Mouse (Mus musculus) embryonic facial prominence, embryonic 11.5 days (tissue): Measurements from ENCODE around the gene Sptlc2. TPM values are rescaled to one million over a fixed set of nuclear protein-coding genes. Genes with fewer than 3 reads are reported as not detected.
A peak's percentile ranks its signal among the peaks of the same experiment; 100 is the strongest.

Experiments used
- ATAC-seq: fragments of 200-750 bp; cut with Nextera tagmentation; replicated peaks from 2 replicates; pipeline ENCODE4 v1.8.0; 2017; ENCODE audit warnings: low read depth; ENCODE audit not compliant: insufficient number of reproducible peaks, low FRiP score, low TSS enrichment
- DNase-seq: peaks from one replicate; pipeline ENCODE4 v3.0.0-alpha.2; 2015; ENCODE audit warnings: low spot score
- H3K27ac ChIP-seq: fragments of 300-500 bp; sonication (generic); replicated peaks from 2 replicates; pipeline ENCODE4 v1.5.1; 2014; ENCODE audit warnings: mild to moderate bottlenecking, low read depth, low read length, control low read depth
- H3K27me3 ChIP-seq: fragments of 300-500 bp; sonication (generic); 2 replicates; pipeline ENCODE4 v1.6.1; 2014; ENCODE audit warnings: mild to moderate bottlenecking, low read length, moderate library complexity, mixed read lengths; ENCODE audit not compliant: control insufficient read depth, insufficient read depth
- H3K36me3 ChIP-seq: fragments of 300-500 bp; sonication (generic); replicated peaks from 2 replicates; pipeline ENCODE4 v1.6.1; 2014; ENCODE audit warnings: low read depth, mild to moderate bottlenecking, low read length, moderate library complexity, mixed read lengths; ENCODE audit not compliant: control insufficient read depth, insufficient read depth
- H3K4me1 ChIP-seq: fragments of 300-500 bp; sonication (generic); 2 replicates; pipeline ENCODE4 v1.6.1; 2014; ENCODE audit warnings: low read length, mixed read lengths; ENCODE audit not compliant: control insufficient read depth, insufficient read depth
- H3K4me2 ChIP-seq: fragments of 300-500 bp; sonication (generic); 2 replicates; pipeline ENCODE4 v1.6.1; 2014; ENCODE audit warnings: low read depth, mild to moderate bottlenecking, control low read depth, low read length, moderate library complexity
- H3K4me3 ChIP-seq: fragments of 300-500 bp; sonication (generic); 2 replicates; pipeline ENCODE4 v1.5.1; 2014; ENCODE audit warnings: low read depth, low read length, control low read depth
- H3K9ac ChIP-seq: fragments of 300-500 bp; sonication (generic); replicated peaks from 2 replicates; pipeline ENCODE4 v1.6.1; 2014; ENCODE audit warnings: mild to moderate bottlenecking, control low read depth, low read length
- H3K9me3 ChIP-seq: fragments of 300-500 bp; sonication (generic); replicated peaks from 2 replicates; pipeline ENCODE4 v1.6.1; 2016; ENCODE audit warnings: mild to moderate bottlenecking, low read length, inconsistent platforms, mixed read lengths; ENCODE audit not compliant: control insufficient read depth
- WGBS: fragments of 180-500 bp; shearing (Covaris S2); extraction: QIAGEN DNeasy Blood & Tissue Kit; methylation state at CpG from one replicate; pipeline ENCODE4 v1.1.7; 2014; 5-methylcytosine and 5-hydroxymethylcytosine counted together
- polyA plus RNA-seq: library from polyadenylated mRNA; unstranded; fragments of >200 nt; fragmentation: Nextera tagmentation; extraction: Ambion mirVana; gene quantifications from 2 replicates; pipeline ENCODE4 v1.2.1, GENCODE M21; 2014

Sptlc2 gene
- polyA plus RNA-seq, 1 experiment from 2014 or later = 65.0 TPM

GRCm38 (mm10) chr12:87419974-87420485 lies 31.9 kb upstream of the Sptlc2 start:
- WGBS = 68% methylated on average over 12 of the region's 12 CpGs
- DNase-seq (no peak), ATAC-seq (no peak)
- Histone ChIP-seq H3K9me3 (no peaks in the 10 kb centered on the region), H3K36me3 (no peaks in the 10 kb centered on the region), H3K4me2 (no peak overlapping the region), H3K4me1 (no peaks in the 10 kb centered on the region), H3K4me3 (no peak overlapping the region), H3K9ac (no peak overlapping the region), H3K27ac (no peak overlapping the region), H3K27me3 (no peaks in the 10 kb centered on the region)

DNA sequence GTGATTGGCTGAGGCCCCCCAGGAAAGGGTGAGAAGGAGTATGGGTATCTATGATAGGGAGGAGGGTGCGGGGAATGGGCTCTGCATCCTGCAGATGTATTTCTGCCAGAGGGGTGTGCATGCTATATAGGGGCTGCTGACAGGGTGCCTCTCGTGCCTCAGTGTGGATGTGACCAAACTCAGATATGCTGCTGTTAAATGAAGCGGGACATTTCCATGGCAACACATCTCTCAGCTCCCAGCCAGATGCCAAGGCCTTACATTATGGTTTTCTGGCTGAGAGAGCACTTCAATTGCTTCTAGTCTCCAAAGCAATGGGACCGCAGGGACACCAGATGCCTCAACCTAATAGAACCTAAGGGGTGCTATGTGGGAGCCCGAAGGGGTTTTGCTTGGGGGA lies 30.8 kb upstream of the Sptlc2 start:
- ATAC-seq (peak; percentile 46; the same call in 1 of the 2 replicates), DNase-seq (no peak)
- H3K4me1 ChIP-seq = no peaks in the 10 kb centered on the region
- no peaks in the 10 kb centered on the region for H3K36me3 ChIP-seq
- H3K9ac ChIP-seq = no peak overlapping the region
- no peaks in the 10 kb centered on the region for H3K9me3 ChIP-seq
- WGBS = 77% methylated on average over 5 of the region's 5 CpGs
- H3K4me3 ChIP-seq = no peak overlapping the region
- H3K4me2 ChIP-seq = no peak overlapping the region
- no peaks in the 10 kb centered on the region for H3K27me3 ChIP-seq
- H3K27ac ChIP-seq = no peak overlapping the region

GRCm38 (mm10) chr12:87416690-87417089 lies 28.5 kb upstream of the Sptlc2 start:
- no peak overlapping the region for H3K9ac ChIP-seq
- H3K4me3 ChIP-seq = no peak overlapping the region
- no peaks in the 10 kb centered on the region for H3K36me3 ChIP-seq
- H3K4me2 ChIP-seq = no peak overlapping the region
- H3K4me1 ChIP-seq = no peaks in the 10 kb centered on the region
- no peak overlapping the region for H3K27ac ChIP-seq
- 43% methylated on average over 7 of the region's 7 CpGs for WGBS
- DNase-seq = peak; percentile 72
- no peaks in the 10 kb centered on the region for H3K27me3 ChIP-seq
- ATAC-seq = no peak
- no peaks in the 10 kb centered on the region for H3K9me3 ChIP-seq

DNA sequence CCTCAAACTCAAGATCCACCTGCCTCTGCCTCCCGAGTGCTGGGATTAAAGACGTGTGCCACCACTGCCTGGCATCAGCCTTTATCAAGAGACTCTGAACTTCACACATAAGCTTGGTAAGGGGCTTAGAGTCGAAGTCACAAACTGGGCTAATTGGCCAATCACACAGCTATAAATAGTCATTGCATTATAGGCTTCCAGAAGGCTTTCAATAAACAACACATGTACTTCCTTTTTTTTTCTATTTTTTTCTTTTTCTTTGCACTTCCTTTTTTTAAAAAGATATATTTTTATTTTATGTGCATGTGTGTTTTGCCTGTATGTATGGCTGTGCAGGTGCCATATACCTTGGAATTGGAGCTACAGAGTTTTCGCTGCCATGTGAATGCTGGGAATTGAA lies 27.2 kb upstream of the Sptlc2 start:
- H3K27ac ChIP-seq = no peak overlapping the region
- DNase-seq (no peak), ATAC-seq (no peak)
- no peak overlapping the region for H3K4me3 ChIP-seq
- no peak overlapping the region for H3K4me2 ChIP-seq
- H3K9ac ChIP-seq = no peak overlapping the region
- no peaks in the 10 kb centered on the region for H3K4me1 ChIP-seq
- H3K36me3 ChIP-seq = no peaks in the 10 kb centered on the region
- WGBS = 76% methylated on average over 4 of the region's 4 CpGs
- no peaks in the 10 kb centered on the region for H3K27me3 ChIP-seq
- H3K9me3 ChIP-seq = no peaks in the 10 kb centered on the region

DNA sequence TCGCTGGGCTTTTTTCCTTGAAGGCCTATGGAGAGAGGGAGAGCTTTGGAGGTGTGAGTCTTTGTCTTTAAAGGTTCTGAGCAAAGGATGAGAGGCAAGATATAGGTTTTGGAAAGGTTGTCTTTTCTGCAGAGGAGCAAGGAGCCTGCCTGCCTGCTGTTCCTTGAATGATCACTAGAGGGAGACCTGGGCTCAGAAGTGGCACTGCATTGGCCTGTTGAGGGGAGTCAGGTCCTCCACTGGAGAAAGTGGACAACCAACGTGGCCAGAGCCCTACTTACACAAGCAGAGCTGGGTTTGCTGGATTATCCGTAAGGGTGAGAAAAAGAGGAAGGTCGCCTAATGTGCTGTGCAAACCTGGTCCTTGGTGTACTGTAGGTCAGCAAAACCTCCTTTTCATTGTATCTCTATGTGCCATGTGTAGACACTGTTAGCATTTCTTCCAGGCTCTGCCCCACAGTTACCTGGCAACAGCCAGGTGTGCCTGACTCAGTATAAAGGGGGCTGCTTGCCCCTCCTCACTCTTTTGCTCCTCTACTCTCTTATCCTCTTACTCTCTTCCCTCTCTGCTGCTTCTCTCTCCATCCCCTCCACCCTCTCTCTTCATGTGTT lies 25.1 kb upstream of the Sptlc2 start:
- peak; percentile 53; the same call in 1 of the 2 replicates for ATAC-seq
- DNase-seq = peak; percentile 78
- Histone ChIP-seq H3K4me1 (no peaks in the 10 kb centered on the region), H3K9me3 (no peaks in the 10 kb centered on the region), H3K27ac (no peak overlapping the region), H3K36me3 (no peaks in the 10 kb centered on the region), H3K4me2 (no peak overlapping the region), H3K9ac (no peak overlapping the region), H3K4me3 (no peak overlapping the region), H3K27me3 (no peaks in the 10 kb centered on the region)
- 23% methylated on average over 4 of the region's 4 CpGs for WGBS

DNA sequence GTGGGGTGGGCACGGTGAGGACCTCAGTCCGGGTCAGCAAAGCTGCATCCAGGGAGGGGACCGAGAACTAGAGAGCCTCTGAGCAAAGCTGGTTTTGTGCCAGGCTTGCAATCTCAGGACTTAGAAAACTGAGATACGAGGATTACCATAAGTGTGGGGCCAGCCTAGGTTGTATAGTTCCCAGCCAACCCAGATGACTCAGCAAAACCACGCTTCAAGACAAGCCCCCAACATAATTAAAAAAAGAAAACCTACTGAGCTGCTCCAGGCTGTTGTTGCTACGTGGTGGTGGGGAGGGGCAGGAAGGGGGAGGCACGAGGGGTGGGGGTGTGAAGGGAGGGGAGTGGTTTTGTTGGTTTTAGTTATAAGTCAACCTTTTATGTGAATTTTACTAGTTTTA lies 22.8 kb upstream of the Sptlc2 start:
- no peak for ATAC-seq
- H3K27ac ChIP-seq = no peak overlapping the region
- H3K4me2 ChIP-seq = no peak overlapping the region
- no peaks in the 10 kb centered on the region for H3K36me3 ChIP-seq
- H3K9me3 ChIP-seq = no peaks in the 10 kb centered on the region
- no peaks in the 10 kb centered on the region for H3K4me1 ChIP-seq
- DNase-seq = no peak
- no peak overlapping the region for H3K4me3 ChIP-seq
- no peak overlapping the region for H3K9ac ChIP-seq
- WGBS = 56% methylated on average over 7 of the region's 7 CpGs
- no peaks in the 10 kb centered on the region for H3K27me3 ChIP-seq

GRCm38 (mm10) chr12:87409123-87409522 lies 21.0 kb upstream of the Sptlc2 start:
- H3K4me1 ChIP-seq = no peaks in the 10 kb centered on the region
- ATAC-seq (no peak), DNase-seq (no peak)
- no peak overlapping the region for H3K27ac ChIP-seq
- 82% methylated on average over 4 of the region's 4 CpGs for WGBS
- H3K9me3 ChIP-seq = no peaks in the 10 kb centered on the region
- no peak overlapping the region for H3K4me2 ChIP-seq
- H3K36me3 ChIP-seq = no peaks in the 10 kb centered on the region
- no peak overlapping the region for H3K4me3 ChIP-seq
- H3K9ac ChIP-seq = no peak overlapping the region
- H3K27me3 ChIP-seq = no peaks in the 10 kb centered on the region

DNA sequence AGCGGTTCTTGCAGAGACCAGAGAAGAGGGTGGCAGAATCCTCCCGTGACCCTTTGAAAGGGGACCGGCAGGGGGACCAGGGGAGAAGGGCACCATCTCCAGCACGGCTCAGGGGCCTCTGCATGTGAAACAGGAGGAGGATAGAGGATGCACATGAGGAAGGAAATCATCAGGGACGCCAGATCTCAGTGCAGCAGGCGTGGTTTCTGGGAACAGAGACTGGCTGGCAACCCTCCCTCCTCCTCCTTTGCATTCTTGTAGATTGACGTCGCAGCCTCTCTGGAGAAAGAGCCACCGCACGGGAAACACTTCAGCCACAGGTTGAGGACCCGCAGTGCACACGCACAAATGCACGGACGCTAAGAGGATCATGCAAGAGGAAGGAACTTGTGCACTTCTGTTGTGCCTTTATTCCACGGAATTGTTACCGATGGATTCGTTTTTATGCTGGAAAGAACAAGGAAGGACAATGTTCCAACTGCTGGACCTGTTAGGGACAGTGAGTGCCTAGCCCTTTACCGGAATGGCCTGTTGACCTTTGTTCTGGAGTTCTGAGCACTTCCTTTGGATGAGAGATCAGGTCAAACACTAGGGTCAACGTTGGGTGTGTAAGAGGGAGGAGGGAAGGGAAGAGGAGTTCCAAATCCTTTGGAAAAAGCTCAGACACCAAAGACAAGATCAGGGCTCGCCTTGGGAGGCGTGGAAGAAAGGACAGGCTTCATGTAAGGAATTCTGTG lies 19.9 kb upstream of the Sptlc2 start:
- H3K4me2 ChIP-seq = peak overlapping the region; percentile 19; the same call in 1 of the 2 replicates

More for the DNA sequence above, 19.9 kb upstream of the Sptlc2 start:
- H3K4me1 ChIP-seq = no peaks in the 10 kb centered on the region
- no peak overlapping the region for H3K27ac ChIP-seq
- H3K9me3 ChIP-seq = no peaks in the 10 kb centered on the region
- H3K27me3 ChIP-seq = no peaks in the 10 kb centered on the region
- H3K4me3 ChIP-seq = no peak overlapping the region
- H3K9ac ChIP-seq = peak overlapping the region; percentile 34
- peak; percentile 61 for DNase-seq
- ATAC-seq = no peak
- WGBS = 32% methylated on average over 21 of the region's 21 CpGs
- no peaks in the 10 kb centered on the region for H3K36me3 ChIP-seq
